Mouse (Mus musculus) testis, postnatal 10 days (tissue): ENCODE measurements at regions not wholly inside any gene's neighbourhood (a gene's known extent, or its start where the extent isn't known, plus 50 kb on each side); places are given as distances from the start of the nearest gene placed in this dataset.

ENCODE experiments used
- DNase-seq: peaks from one replicate; pipeline ENCODE4 v3.0.0; 2021; ENCODE audit warnings: low spot score

DNA sequence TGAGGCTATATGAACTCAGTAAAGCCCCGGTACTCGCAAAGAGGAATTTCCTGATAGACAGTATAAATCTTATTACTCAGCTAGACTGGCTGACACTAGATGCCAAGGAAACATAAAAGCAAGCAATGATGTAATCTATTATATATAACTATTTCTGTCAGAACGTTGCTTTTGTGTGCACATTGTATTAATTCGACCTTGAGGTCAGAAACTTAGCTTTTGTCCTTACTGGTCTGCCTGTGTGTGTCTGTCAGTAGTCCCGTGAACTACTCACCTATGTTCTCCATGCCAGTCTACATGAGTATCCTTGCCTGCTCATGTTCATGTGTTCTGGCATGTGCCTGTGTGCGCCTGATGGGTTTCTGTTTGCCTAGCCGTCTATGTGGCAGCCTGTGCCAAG lies 70.5 kb downstream of the Tmx1 start:
- DNase-seq = no peak

DNA sequence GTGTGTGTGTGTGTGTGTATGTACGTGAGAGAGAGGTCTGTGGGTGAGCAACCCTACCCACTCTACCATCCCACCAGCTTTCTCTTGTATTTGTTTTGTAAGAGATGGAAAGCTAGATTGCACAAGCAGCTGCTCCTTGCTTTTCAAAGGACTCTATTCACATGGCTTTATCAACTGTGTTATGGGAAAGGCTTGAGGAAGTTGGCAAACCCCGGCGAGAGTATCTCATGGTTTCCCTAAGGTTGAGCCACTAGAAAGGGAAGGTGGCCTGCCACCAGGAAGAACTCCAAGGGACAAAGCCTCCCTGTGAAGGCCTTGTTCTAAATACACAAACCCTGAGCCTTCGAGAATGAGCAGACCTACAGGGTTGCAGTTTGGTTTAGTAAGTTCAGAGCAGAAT lies 71.8 kb downstream of the Tmx1 start:
- DNase-seq = no peak

GRCm38 (mm10) chr12:70531661-70532060 lies 78.8 kb downstream of the Tmx1 start:
- no peak for DNase-seq

DNA sequence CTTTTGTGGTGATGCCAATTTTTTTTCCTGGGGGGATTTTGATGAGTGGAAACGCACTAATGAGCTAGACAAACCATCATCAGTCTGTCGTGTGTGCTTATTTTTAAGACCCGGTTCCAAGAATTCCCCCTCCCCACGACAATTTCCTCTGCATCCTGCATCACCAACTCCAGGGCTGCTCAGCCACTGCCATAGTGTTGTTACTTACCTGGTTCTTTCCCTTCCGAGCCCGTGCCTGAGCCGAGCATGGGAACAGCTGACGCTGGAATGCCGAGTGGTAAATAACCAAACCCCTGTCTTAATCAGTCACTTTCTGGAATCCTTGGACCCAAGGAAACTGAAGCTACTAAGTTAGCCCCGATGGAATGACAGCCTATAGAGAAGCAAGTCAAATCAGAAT lies 79.3 kb downstream of the Tmx1 start:
- no peak for DNase-seq

DNA sequence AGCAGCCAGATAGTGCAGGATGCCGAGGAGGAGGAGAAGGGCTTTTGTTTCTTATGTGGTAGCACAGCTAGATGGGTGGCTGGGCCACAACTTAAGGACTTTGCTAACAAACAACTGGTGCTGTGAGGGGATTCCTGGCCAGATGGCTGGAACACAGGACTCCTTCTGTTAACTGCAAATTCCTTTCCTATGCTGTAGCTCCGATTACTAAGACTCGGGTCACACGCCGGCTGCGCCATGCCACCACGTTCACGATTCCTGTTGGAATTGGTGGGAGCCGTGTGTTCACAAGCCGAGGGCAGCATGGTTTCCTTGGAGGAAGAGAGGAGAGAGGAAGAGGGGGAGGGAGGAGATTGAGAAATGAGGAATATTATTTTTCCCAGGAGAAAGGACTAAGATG lies 79.9 kb downstream of the Tmx1 start:
- DNase-seq = no peak

GRCm38 (mm10) chr12:70533375-70533935 lies 80.6 kb downstream of the Tmx1 start:
- DNase-seq = no peak

DNA sequence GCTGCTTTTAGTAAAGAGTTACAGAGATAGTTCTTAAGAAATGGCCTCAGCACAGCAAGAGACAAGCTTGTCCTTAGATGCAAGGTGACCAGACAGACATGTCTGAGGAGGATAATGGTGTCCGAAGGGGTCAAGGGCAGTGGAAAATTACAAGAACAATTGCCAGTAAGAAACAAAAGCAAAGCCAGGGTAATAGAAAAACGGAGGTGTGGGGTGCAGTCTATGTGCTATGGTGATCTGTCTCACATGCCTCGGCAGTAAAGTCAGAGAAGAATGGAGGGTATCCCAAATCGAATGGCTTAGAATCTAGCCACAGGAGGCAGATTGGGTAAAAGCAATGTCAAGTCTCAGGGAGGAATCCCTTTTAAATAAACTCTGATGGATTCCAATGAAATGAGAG lies 86.2 kb downstream of the Tmx1 start:
- no peak for DNase-seq

DNA sequence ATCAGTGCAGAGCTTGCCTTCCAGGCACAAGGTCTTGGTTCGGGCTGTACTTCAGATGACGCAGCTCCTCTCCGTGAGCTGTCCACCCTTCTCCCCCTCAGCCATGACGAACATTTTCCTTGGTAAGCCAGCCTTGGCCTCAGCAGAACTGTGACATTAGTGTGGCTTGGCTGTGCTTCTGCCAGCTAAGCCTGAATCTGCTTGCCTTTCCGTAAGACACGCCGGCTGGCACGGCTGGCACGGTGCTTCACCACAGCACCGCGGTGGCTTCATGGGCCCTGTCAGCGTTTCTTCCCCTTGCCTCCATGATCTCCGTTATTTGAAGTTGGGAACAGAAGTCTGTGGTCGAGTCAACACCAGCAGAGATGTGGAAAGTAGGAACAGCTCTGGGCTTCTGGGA lies 87.0 kb downstream of the Tmx1 start:
- no peak for DNase-seq

GRCm38 (mm10) chr12:70541432-70541831 lies 88.5 kb downstream of the Tmx1 start:
- DNase-seq = no peak

GRCm38 (mm10) chr12:70543299-70543698 lies 90.4 kb downstream of the Tmx1 start:
- DNase-seq = no peak

DNA sequence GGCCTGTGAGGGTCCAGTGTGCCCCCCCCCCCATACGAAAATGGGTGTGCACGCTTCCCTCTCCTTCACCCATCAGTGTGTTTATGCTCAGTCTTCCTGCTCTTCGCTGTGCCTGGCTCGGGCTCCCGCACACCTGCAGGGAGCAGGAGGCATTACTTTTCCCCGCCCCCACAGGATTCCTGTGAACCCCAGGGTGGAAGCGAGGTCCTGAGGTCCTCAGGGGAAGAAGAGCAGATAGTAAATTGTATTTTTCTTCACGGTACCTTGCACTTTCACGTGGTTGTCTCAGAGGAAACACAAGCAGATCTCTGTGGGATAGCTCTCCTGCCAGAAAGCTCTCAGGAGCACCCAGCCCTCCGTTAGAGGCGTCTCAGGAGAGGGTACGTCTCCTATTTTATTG lies 91.4 kb downstream of the Tmx1 start:
- no peak for DNase-seq

GRCm38 (mm10) chr12:70544850-70545510 lies 92.1 kb downstream of the Tmx1 start:
- peak; percentile 40 for DNase-seq

- DNase-seq = peak; percentile 28
Observed at GRCm38 (mm10) chr12:70547199-70547598, 94.3 kb downstream of the Tmx1 start.

- DNase-seq = no peak
Observed at GRCm38 (mm10) chr12:70549296-70549695, 96.4 kb downstream of the Tmx1 start.

DNA sequence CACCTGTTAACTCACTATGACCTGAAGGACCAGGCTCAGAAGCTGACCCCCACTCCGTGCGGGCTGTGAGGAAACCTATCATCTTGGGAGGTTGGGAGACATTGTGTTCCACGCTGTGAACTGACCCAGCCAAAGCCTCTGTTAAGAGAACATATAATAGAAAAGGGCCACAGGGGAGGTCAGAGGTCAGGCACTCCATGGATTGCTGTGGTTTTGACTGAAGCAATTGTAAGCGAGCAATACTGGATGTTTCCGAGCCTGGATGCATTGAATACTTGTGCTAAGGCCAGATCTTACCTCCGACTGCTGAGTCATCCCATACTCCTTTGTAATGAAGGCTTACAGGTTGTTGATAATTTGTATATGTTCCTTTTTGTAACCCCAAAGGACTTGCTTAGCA lies 101.0 kb downstream of the Tmx1 start:
- DNase-seq = no peak

- DNase-seq = no peak
Observed at GRCm38 (mm10) chr12:70554586-70554985, 101.7 kb downstream of the Tmx1 start.

- peak; percentile 33 for DNase-seq
Observed at GRCm38 (mm10) chr12:70555723-70556122, 102.8 kb downstream of the Tmx1 start.

GRCm38 (mm10) chr12:70556820-70557219 lies 103.9 kb downstream of the Tmx1 start:
- no peak for DNase-seq

DNA sequence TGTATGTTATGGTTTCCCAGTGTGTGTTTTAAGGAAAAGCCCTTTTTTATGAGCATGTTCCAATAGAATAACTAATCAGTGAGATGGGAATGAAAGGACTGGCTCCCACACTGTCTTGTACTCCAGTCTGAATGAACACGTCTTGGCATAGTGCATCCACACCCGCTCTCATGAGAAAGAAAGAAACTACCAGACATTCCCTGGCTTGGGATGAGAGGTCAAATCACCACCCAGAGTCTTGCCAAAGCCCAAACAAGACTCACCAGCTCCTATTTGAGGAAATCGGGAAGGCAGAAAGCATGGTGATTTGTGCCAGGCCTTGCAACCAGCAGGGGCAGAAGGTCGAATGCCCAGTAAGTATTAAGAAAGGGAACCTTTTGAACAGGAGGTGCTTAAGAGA lies 110.6 kb downstream of the Tmx1 start:
- no peak for DNase-seq

DNA sequence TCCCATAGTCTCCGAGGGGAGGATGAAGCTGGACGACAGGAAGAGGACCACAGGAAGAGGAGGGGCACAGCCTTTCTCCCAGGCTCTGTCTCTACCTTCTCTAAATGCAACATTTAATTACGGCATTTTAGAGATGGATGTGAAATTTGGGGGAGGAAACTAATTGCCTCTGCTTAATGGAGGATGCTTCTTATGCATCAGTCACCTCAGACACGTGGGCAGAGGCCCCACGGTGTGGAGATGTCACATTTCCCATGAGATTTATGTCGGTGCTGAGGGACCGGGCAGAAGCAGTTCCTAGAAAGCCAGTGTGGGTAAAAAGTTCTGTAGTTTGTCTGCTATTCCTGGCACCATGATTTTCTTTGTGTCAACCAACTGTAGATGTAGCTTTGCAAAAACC lies 122.8 kb downstream of the Tmx1 start:
- no peak for DNase-seq

GRCm38 (mm10) chr12:70577769-70578168 lies 124.9 kb downstream of the Tmx1 start:
- DNase-seq = no peak

- DNase-seq = no peak
Observed at GRCm38 (mm10) chr12:70579328-70579905, 126.5 kb downstream of the Tmx1 start.

- no peak for DNase-seq
Observed at GRCm38 (mm10) chr12:70586181-70586580, 133.3 kb downstream of the Tmx1 start.

DNA sequence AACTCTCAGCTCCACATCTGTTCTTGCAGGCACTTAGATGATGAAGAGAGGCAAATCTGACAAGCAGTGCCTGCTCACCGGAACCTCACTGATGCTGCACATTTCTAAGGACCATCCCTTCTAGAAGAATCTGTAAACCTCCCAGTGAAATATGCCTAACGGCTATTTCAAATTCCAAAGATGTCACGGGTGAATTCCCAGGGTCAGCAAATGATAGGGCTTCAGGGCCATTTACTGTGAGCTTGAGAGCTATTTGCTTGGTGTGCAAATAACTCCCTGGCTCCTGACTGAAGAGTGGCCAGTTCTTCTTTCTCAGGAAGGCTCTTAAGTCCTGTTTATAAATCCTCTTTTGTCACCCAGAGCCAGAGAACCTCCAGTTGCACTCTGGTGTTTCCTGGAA lies 135.3 kb downstream of the Tmx1 start:
- no peak for DNase-seq
